Mouse (Mus musculus) heart, embryonic 13.5 days (tissue): Measurements from ENCODE around the gene Cd37. TPM values are rescaled to one million over a fixed set of nuclear protein-coding genes. Genes with fewer than 3 reads are reported as not detected.
A peak's percentile ranks its signal among the peaks of the same experiment; 100 is the strongest.

Experiments used
- ATAC-seq: fragments of 200-750 bp; cut with Nextera tagmentation; 2 replicates; pipeline ENCODE4 v1.8.0; 2017; ENCODE audit warnings: moderate TSS enrichment; ENCODE audit not compliant: insufficient number of reproducible peaks, low FRiP score, low TSS enrichment; ENCODE audit errors: extremely low read depth
- H3K27ac ChIP-seq: fragments of 300-500 bp; sonication (generic); replicated peaks from 2 replicates; pipeline ENCODE4 v1.5.1; 2015; ENCODE audit warnings: moderate library complexity, mild to moderate bottlenecking, inconsistent platforms
- H3K27me3 ChIP-seq: fragments of 300-500 bp; sonication (generic); replicated peaks from 2 replicates; pipeline ENCODE4 v1.6.1; 2015; ENCODE audit warnings: mild to moderate bottlenecking, inconsistent platforms
- H3K36me3 ChIP-seq: fragments of 300-500 bp; sonication (generic); 2 replicates; pipeline ENCODE4 v1.6.1; 2015; ENCODE audit warnings: mild to moderate bottlenecking, inconsistent platforms
- H3K4me1 ChIP-seq: fragments of 300-500 bp; sonication (generic); 2 replicates; pipeline ENCODE4 v1.6.1; 2015; ENCODE audit warnings: inconsistent platforms
- H3K4me2 ChIP-seq: fragments of 300-500 bp; sonication (generic); 2 replicates; pipeline ENCODE4 v1.6.1; 2015; ENCODE audit warnings: inconsistent platforms, mild to moderate bottlenecking, moderate library complexity
- H3K4me3 ChIP-seq: fragments of 300-500 bp; sonication (generic); 2 replicates; pipeline ENCODE4 v1.5.1; 2015; ENCODE audit warnings: moderate library complexity, mild to moderate bottlenecking, inconsistent platforms
- H3K9ac ChIP-seq: fragments of 300-500 bp; sonication (generic); 2 replicates; pipeline ENCODE4 v1.6.1; 2015; ENCODE audit warnings: inconsistent platforms, mild to moderate bottlenecking, moderate library complexity
- H3K9me3 ChIP-seq: fragments of 300-500 bp; sonication (generic); 2 replicates; pipeline ENCODE4 v1.6.1; 2016; ENCODE audit warnings: inconsistent platforms
- whole genome bisulfite sequencing: fragments of 180-500 bp; shearing (Covaris S2); methylation state at CpG from one replicate; pipeline ENCODE4 v1.1.7; 2015; ENCODE audit warnings: mixed read lengths; 5-methylcytosine and 5-hydroxymethylcytosine counted together
- polyA plus RNA-seq: library from polyadenylated mRNA; unstranded; fragments of >200 nt; fragmentation: Nextera tagmentation; extraction: Ambion mirVana; gene quantifications from 2 replicates; pipeline ENCODE4 v1.2.1, GENCODE M21; 2015

The Cd37 gene
- polyA plus RNA-seq, 1 experiment from 2014 or later: 2.4 TPM

GRCm38 (mm10) chr7:45198435-45198834, 40.5 kb downstream of the Cd37 start:
- H3K4me3 ChIP-seq: no peak overlapping the region
- peaks cover 23% of the 10 kb centered on the region for H3K4me1 ChIP-seq
- no peaks in the 10 kb centered on the region for H3K9me3 ChIP-seq
- no peak overlapping the region for H3K9ac ChIP-seq
- H3K36me3 ChIP-seq: no peaks in the 10 kb centered on the region
- WGBS: 4% methylated on average over 5 of the region's 5 CpGs
- no peak overlapping the region for H3K4me2 ChIP-seq
- ATAC-seq: no peak
- no peak overlapping the region for H3K27ac ChIP-seq
- peaks cover 29% of the 10 kb centered on the region for H3K27me3 ChIP-seq

- Histone ChIP-seq H3K36me3 (no peaks in the 10 kb centered on the region), H3K4me1 (peaks cover 19% of the 10 kb centered on the region), H3K4me3 (no peak overlapping the region), H3K9me3 (no peaks in the 10 kb centered on the region), H3K4me2 (no peak overlapping the region), H3K27me3 (peaks cover 39% of the 10 kb centered on the region), H3K9ac (no peak overlapping the region), H3K27ac (no peak overlapping the region)
- 56% methylated on average over 5 of the region's 5 CpGs for WGBS
- no peak for ATAC-seq
Measured at GRCm38 (mm10) chr7:45196994-45197393, 41.9 kb downstream of the Cd37 start.

GRCm38 (mm10) chr7:45196176-45196535, 42.8 kb downstream of the Cd37 start:
- H3K4me2 ChIP-seq: no peak overlapping the region
- peaks cover 26% of the 10 kb centered on the region for H3K4me1 ChIP-seq
- no peaks in the 10 kb centered on the region for H3K36me3 ChIP-seq
- H3K27me3 ChIP-seq: peaks cover 47% of the 10 kb centered on the region
- 71% methylated on average over 4 of the region's 4 CpGs for WGBS
- H3K4me3 ChIP-seq: no peak overlapping the region
- H3K9ac ChIP-seq: no peak overlapping the region
- no peaks in the 10 kb centered on the region for H3K9me3 ChIP-seq
- H3K27ac ChIP-seq: no peak overlapping the region
- no peak for ATAC-seq

GRCm38 (mm10) chr7:45195341-45196175, 43.4 kb downstream of the Cd37 start:
- no peak overlapping the region for H3K27ac ChIP-seq

GRCm38 (mm10) chr7:45193871-45194785, 44.8 kb downstream of the Cd37 start:
- Histone ChIP-seq H3K4me3 (no peak overlapping the region), H3K36me3 (no peaks in the 10 kb centered on the region), H3K4me2 (no peak overlapping the region), H3K27ac (no peak overlapping the region), H3K9ac (no peak overlapping the region), H3K9me3 (no peaks in the 10 kb centered on the region), H3K27me3 (peaks cover 62% of the 10 kb centered on the region), H3K4me1 (peaks cover 26% of the 10 kb centered on the region)
- WGBS: 74% methylated on average over 17 of the region's 17 CpGs
- ATAC-seq: no peak

More at GRCm38 (mm10) chr7:45195341-45196175, 43.4 kb downstream of the Cd37 start:
- Histone ChIP-seq H3K4me2 (no peak overlapping the region), H3K9ac (no peak overlapping the region), H3K27me3 (peaks cover 53% of the 10 kb centered on the region), H3K9me3 (no peaks in the 10 kb centered on the region), H3K36me3 (no peaks in the 10 kb centered on the region), H3K4me1 (peaks cover 26% of the 10 kb centered on the region), H3K4me3 (no peak overlapping the region)
- ATAC-seq: no peak
- 51% methylated on average over 13 of the region's 13 CpGs for WGBS

- ATAC-seq: no peak
- Histone ChIP-seq H3K4me1 (peaks cover 26% of the 10 kb centered on the region), H3K9ac (no peak overlapping the region), H3K36me3 (no peaks in the 10 kb centered on the region), H3K27me3 (peaks cover 63% of the 10 kb centered on the region), H3K27ac (no peak overlapping the region), H3K4me2 (no peak overlapping the region), H3K4me3 (no peak overlapping the region), H3K9me3 (no peaks in the 10 kb centered on the region)
- 63% methylated on average over 5 of the region's 5 CpGs for WGBS
Measured at GRCm38 (mm10) chr7:45193406-45193805, 45.5 kb downstream of the Cd37 start.

- Histone ChIP-seq H3K27me3 (peaks cover 68% of the 10 kb centered on the region), H3K27ac (no peak overlapping the region), H3K36me3 (no peaks in the 10 kb centered on the region), H3K9me3 (no peaks in the 10 kb centered on the region), H3K4me3 (no peak overlapping the region), H3K4me2 (no peak overlapping the region), H3K4me1 (peaks cover 26% of the 10 kb centered on the region), H3K9ac (no peak overlapping the region)
- WGBS: 77% methylated on average over 7 of the region's 7 CpGs
- ATAC-seq: no peak
Measured at GRCm38 (mm10) chr7:45192585-45193310, 46.2 kb downstream of the Cd37 start.

- H3K27ac ChIP-seq: no peak overlapping the region
- H3K9ac ChIP-seq: peak overlapping the region; percentile 45; the same call in 1 of the 2 replicates
- no peaks in the 10 kb centered on the region for H3K9me3 ChIP-seq
- no peak for ATAC-seq
- WGBS: 7% methylated on average over 8 of the region's 8 CpGs
- no peak overlapping the region for H3K4me3 ChIP-seq
- no peaks in the 10 kb centered on the region for H3K36me3 ChIP-seq
- peaks cover 24% of the 10 kb centered on the region for H3K4me1 ChIP-seq
- H3K4me2 ChIP-seq: no peak overlapping the region
- peaks cover 69% of the 10 kb centered on the region for H3K27me3 ChIP-seq
Measured at GRCm38 (mm10) chr7:45191803-45192363, 47.0 kb downstream of the Cd37 start.

- ATAC-seq: no peak
- 56% methylated on average over 2 of the region's 2 CpGs for WGBS
- H3K9me3 ChIP-seq: no peaks in the 10 kb centered on the region
- H3K4me1 ChIP-seq: peaks cover 24% of the 10 kb centered on the region
- H3K9ac ChIP-seq: no peak overlapping the region
- peaks cover 75% of the 10 kb centered on the region for H3K27me3 ChIP-seq
- H3K4me2 ChIP-seq: no peak overlapping the region
- no peaks in the 10 kb centered on the region for H3K36me3 ChIP-seq
- H3K27ac ChIP-seq: no peak overlapping the region
- H3K4me3 ChIP-seq: no peak overlapping the region
Measured at GRCm38 (mm10) chr7:45191161-45191560, 47.8 kb downstream of the Cd37 start.

- Histone ChIP-seq H3K27me3 (peaks cover 85% of the 10 kb centered on the region), H3K4me1 (peaks cover 16% of the 10 kb centered on the region)
Measured at GRCm38 (mm10) chr7:45190186-45190585, 48.7 kb downstream of the Cd37 start.

GRCm38 (mm10) chr7:45189600-45189999, 49.3 kb downstream of the Cd37 start:
- H3K9me3 ChIP-seq: no peaks in the 10 kb centered on the region
- peaks cover 91% of the 10 kb centered on the region for H3K27me3 ChIP-seq
- no peak overlapping the region for H3K4me3 ChIP-seq
- H3K4me1 ChIP-seq: peaks cover 13% of the 10 kb centered on the region
- H3K4me2 ChIP-seq: no peak overlapping the region
- no peak overlapping the region for H3K9ac ChIP-seq
- WGBS: 48% methylated on average over 16 of the region's 16 CpGs
- H3K36me3 ChIP-seq: no peaks in the 10 kb centered on the region
- no peak overlapping the region for H3K27ac ChIP-seq
- no peak for ATAC-seq

More at GRCm38 (mm10) chr7:45190186-45190585, 48.7 kb downstream of the Cd37 start:
- Histone ChIP-seq H3K4me3 (no peak overlapping the region), H3K4me2 (no peak overlapping the region), H3K27ac (no peak overlapping the region), H3K9ac (no peak overlapping the region), H3K9me3 (no peaks in the 10 kb centered on the region), H3K36me3 (no peaks in the 10 kb centered on the region)
- no peak for ATAC-seq
- 83% methylated on average over 6 of the region's 6 CpGs for WGBS
